Mouse (Mus musculus) E14TG2a.4 (cell line): ENCODE measurements at regions not wholly inside any gene's neighbourhood (a gene's known extent, or its start where the extent isn't known, plus 50 kb on each side); places are given as distances from the start of the nearest gene placed in this dataset.

Experiments
- H3K27me3 ChIP-seq: 2 replicates; pipeline ENCODE4 v1.6.1; 2014; ENCODE audit warnings: low read length, control low read depth; ENCODE audit not compliant: insufficient read depth
- H3K36me3 ChIP-seq: 2 replicates; pipeline ENCODE4 v1.6.1; 2014; ENCODE audit warnings: low read length, control low read depth; ENCODE audit not compliant: insufficient read depth
- H3K4me1 ChIP-seq: replicated peaks from 2 replicates; pipeline ENCODE4 v1.6.1; 2014; ENCODE audit warnings: low read depth, low read length, control low read depth
- H3K4me3 ChIP-seq: replicated peaks from 2 replicates; pipeline ENCODE4 v1.5.1; 2014; ENCODE audit warnings: mild to moderate bottlenecking, low read length
- H3K9me3 ChIP-seq: 2 replicates; pipeline ENCODE4 v1.6.1; 2014; ENCODE audit warnings: low read length, control low read depth
- CTCF ChIP-seq: conservative IDR thresholded peaks from 2 replicates; pipeline ENCODE4 v1.5.1; 2014; ENCODE audit warnings: low read length
- NANOG ChIP-seq: IDR thresholded peaks from 2 replicates; pipeline ENCODE4 v1.6.1; 2014; ENCODE audit warnings: borderline replicate concordance, low read length, mixed read lengths
- POU5F1 ChIP-seq: IDR thresholded peaks from 2 replicates; pipeline ENCODE4 v1.6.1; 2014; ENCODE audit warnings: low read length, borderline replicate concordance

GRCm38 (mm10) chr11:20902001-20902400 is 71.1 kb upstream of the Lgalsl start:
- Histone ChIP-seq H3K9me3 (peaks cover 17% of the 10 kb centered on the region), H3K36me3 (no peaks in the 10 kb centered on the region), H3K4me1 (no peaks in the 10 kb centered on the region), H3K27me3 (peaks cover 7% of the 10 kb centered on the region; the same call in 1 of the 2 replicates), H3K4me3 (no peak overlapping the region)
- TF ChIP-seq CTCF = no peak
- TF ChIP-seq POU5F1 = no peak
- no peak for TF ChIP-seq NANOG

DNA sequence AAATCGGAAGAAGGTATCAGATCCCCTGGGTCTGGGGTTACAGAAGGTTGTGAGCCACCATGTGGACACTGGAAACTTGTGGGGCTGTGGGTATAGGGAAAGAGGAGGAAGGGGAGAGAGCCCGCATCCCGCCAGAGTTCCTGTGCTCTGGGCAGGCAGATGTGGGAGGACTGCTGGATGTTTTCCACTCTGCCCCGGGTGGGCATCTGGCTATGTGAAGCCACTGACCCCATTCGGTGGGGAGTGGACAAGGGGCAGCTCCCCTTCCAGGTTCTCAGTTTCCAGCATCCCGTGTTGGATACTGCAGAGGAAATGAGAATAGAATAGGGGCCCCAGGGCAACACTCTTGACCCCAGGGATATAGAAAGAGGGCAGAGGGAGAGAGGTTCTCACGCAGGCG is 72.1 kb upstream of the Lgalsl start:
- Histone ChIP-seq H3K4me3 (no peak overlapping the region), H3K4me1 (no peaks in the 10 kb centered on the region), H3K27me3 (peaks cover 4% of the 10 kb centered on the region; the same call in 1 of the 2 replicates), H3K36me3 (no peaks in the 10 kb centered on the region), H3K9me3 (peaks cover 17% of the 10 kb centered on the region)
- TF ChIP-seq CTCF = no peak
- TF ChIP-seq NANOG = no peak
- no peak for TF ChIP-seq POU5F1

DNA sequence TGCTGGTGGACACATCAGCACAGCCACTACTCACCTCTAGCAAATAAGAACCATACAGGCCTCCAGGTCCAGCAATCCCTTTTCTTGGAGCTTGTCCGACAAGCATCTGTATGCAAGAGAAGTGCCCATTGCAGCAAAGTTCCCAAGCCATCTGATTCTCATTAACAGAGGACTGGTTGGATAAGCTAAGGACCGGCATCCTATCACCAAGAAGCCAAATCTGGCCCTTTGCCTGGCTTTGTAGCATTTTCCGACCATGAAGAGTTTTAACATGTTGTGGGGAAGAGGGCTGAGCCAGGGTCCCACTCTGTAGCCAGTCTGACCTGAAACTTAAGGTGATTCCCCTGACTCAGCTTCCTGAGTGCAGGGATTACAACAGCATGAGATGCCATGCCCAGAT is 77.1 kb upstream of the Lgalsl start:
- peaks cover 16% of the 10 kb centered on the region for H3K9me3 ChIP-seq
- H3K4me3 ChIP-seq = no peak overlapping the region
- H3K27me3 ChIP-seq = peaks cover 4% of the 10 kb centered on the region; the same call in 1 of the 2 replicates
- H3K4me1 ChIP-seq = peaks cover 18% of the 10 kb centered on the region
- TF ChIP-seq CTCF (no peak), NANOG (no peak), POU5F1 (no peak)
- no peaks in the 10 kb centered on the region for H3K36me3 ChIP-seq

DNA sequence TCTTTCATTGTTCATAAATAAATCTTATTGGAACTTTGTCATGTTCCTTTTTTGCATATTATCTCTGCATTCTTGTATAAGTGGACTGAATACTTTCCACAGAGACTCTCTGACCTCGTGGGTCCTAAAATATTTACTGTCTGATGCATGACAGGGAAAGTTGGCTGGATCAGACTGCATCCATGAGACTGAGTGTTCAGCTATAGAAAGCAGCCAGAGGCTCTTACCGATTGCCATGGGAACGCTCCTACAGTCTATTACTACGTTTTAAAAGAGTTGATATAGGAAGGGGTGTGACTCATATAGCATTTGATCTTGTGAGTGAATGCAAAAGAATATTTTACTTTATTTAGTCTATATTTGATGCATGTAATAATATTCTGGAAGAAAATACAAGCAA is 77.6 kb upstream of the Lgalsl start:
- Histone ChIP-seq H3K27me3 (peaks cover 4% of the 10 kb centered on the region; the same call in 1 of the 2 replicates), H3K4me3 (no peak overlapping the region)
- no peak for TF ChIP-seq POU5F1
- no peak for TF ChIP-seq CTCF
- no peak for TF ChIP-seq NANOG

GRCm38 (mm10) chr11:20913042-20913441 is 82.2 kb upstream of the Lgalsl start:
- H3K36me3 ChIP-seq = no peaks in the 10 kb centered on the region
- TF ChIP-seq NANOG = no peak
- TF ChIP-seq POU5F1 = no peak
- no peak for TF ChIP-seq CTCF

More for the DNA sequence above, 77.6 kb upstream of the Lgalsl start:
- Histone ChIP-seq H3K4me1 (peaks cover 23% of the 10 kb centered on the region), H3K9me3 (peaks cover 12% of the 10 kb centered on the region), H3K36me3 (no peaks in the 10 kb centered on the region)

DNA sequence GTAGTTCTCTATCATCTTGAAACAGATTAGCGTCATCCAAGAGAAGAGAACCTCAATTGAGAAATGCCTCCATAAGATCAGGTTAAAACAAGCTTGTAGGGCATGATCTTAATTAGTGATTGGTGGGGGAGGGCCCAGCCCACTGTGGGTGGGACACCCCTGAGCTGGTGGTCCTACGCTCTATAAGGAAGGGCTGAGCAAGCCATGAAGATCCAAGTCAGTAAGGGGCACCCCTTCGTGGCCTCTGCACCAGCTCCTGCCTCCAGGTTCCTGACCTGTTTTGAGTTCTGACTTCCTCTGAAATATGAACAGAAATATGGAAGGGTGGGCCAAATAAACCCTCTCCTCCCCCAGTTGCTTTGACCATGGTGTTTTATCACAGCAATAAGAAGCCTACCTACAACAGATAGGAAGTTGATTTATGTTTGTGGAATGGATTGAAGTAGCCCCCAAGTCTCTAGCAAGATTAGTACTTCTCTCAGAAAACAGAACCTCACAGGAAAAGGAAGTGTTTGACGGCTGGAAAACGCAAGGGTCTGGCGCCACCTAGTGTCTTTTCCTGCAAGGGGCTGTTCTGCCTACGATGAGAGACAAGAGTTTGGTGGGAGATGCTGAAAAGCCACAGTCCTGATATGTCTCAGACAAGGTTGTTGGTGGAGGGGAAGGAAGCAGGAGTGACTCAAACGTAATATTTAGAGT is 82.9 kb upstream of the Lgalsl start:
- Histone ChIP-seq H3K4me3 (no peak overlapping the region), H3K4me1 (peaks cover 41% of the 10 kb centered on the region), H3K36me3 (no peaks in the 10 kb centered on the region), H3K9me3 (no peaks in the 10 kb centered on the region), H3K27me3 (no peaks in the 10 kb centered on the region)
- peak; percentile 90 for TF ChIP-seq CTCF
- TF ChIP-seq NANOG = no peak
- TF ChIP-seq POU5F1 = no peak

More at GRCm38 (mm10) chr11:20913042-20913441, 82.2 kb upstream of the Lgalsl start:
- no peak overlapping the region for H3K4me3 ChIP-seq
- no peaks in the 10 kb centered on the region for H3K9me3 ChIP-seq
- no peaks in the 10 kb centered on the region for H3K27me3 ChIP-seq
- H3K4me1 ChIP-seq = peaks cover 41% of the 10 kb centered on the region

- Histone ChIP-seq H3K4me1 (peaks cover 36% of the 10 kb centered on the region), H3K36me3 (no peaks in the 10 kb centered on the region), H3K27me3 (no peaks in the 10 kb centered on the region), H3K4me3 (no peak overlapping the region), H3K9me3 (no peaks in the 10 kb centered on the region)
- no peak for TF ChIP-seq CTCF
- TF ChIP-seq NANOG = no peak
- no peak for TF ChIP-seq POU5F1
Observed at GRCm38 (mm10) chr11:20914297-20914997, 83.6 kb upstream of the Lgalsl start.

GRCm38 (mm10) chr11:20915182-20915602 is 84.3 kb upstream of the Lgalsl start:
- Histone ChIP-seq H3K9me3 (no peaks in the 10 kb centered on the region), H3K4me3 (no peak overlapping the region), H3K36me3 (no peaks in the 10 kb centered on the region), H3K4me1 (peaks cover 36% of the 10 kb centered on the region), H3K27me3 (no peaks in the 10 kb centered on the region)
- TF ChIP-seq NANOG (no peak), CTCF (no peak), POU5F1 (no peak)
